In the genomic region with DNA sequence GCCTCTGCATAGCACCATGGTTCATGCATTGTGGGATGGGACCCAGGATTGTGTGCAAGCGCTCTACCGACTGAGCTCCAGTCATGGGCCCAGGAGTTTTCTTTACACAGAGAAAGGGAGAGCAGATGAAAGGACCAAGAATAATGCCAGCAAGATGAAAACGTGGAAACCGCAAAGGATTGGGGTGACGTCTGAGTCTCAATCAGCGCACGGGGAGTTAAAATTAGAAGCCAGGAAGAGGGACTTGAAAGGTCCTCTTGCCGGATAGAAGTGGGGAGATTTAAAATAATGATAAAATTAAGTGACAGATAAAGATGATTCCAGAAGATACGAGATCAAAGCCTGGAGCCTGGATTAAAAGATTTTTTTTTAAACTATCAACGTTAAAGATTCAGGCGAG, we compare ENCODE assay signal across 18 mouse cellular contexts. TPM values are rescaled to one million over a fixed set of nuclear protein-coding genes. Genes with fewer than 3 reads are reported as not detected.
"Had no signal": no experiment of that assay in that cellular context is flagged by ENCODE, and none has a peak within 500 bp of the region (broad histone marks: within the 10 kb centered on the region; RNA-seq: fewer than 3 reads in every experiment).

No protein-coding gene starts in this region.

- ATAC-seq: midbrain, embryonic 15.5 days had no signal

- H3K36me3 ChIP-seq: liver, embryonic 13.5 days; midbrain, embryonic 12.5 days; midbrain, embryonic 15.5 days; neural tube, embryonic 13.5 days; stomach, embryonic 15.5 days had no signal

- H3K4me3 ChIP-seq: layer of hippocampus, adult 2 months; left cerebral cortex, adult 2 months; liver, embryonic 13.5 days; midbrain, embryonic 12.5 days; midbrain, embryonic 15.5 days; neural tube, embryonic 13.5 days; stomach, embryonic 15.5 days had no signal

- DNase-seq: kidney, adult 9 months; kidney, postnatal 25 days; layer of hippocampus, adult 9-11 months; liver, embryonic 13.5 days; lung, adult 2 months; lung, postnatal 14 days; lung, postnatal 4 days; retina, postnatal 1 day; right cerebral cortex, postnatal 25 days; spleen, adult 18-20 months; thymus, postnatal 25 days had no signal

- H3K9me3 ChIP-seq: liver, embryonic 13.5 days; midbrain, embryonic 12.5 days; midbrain, embryonic 15.5 days; neural tube, embryonic 13.5 days; stomach, embryonic 15.5 days had no signal

- H3K27ac ChIP-seq: layer of hippocampus, adult 2 months; left cerebral cortex, adult 2 months; liver, embryonic 13.5 days; midbrain, embryonic 12.5 days; midbrain, embryonic 15.5 days; neural tube, embryonic 13.5 days; stomach, embryonic 15.5 days had no signal

- H3K9ac ChIP-seq: liver, embryonic 13.5 days; midbrain, embryonic 12.5 days; midbrain, embryonic 15.5 days; neural tube, embryonic 13.5 days; stomach, embryonic 15.5 days had no signal

- H3K4me2 ChIP-seq: liver, embryonic 13.5 days; midbrain, embryonic 12.5 days; midbrain, embryonic 15.5 days; neural tube, embryonic 13.5 days; stomach, embryonic 15.5 days had no signal

- H3K4me1 ChIP-seq: liver, embryonic 13.5 days; midbrain, embryonic 12.5 days; midbrain, embryonic 15.5 days; neural tube, embryonic 13.5 days; stomach, embryonic 15.5 days had no signal

- H3K27me3 ChIP-seq: liver, embryonic 13.5 days; midbrain, embryonic 12.5 days; midbrain, embryonic 15.5 days; neural tube, embryonic 13.5 days; stomach, embryonic 15.5 days had no signal

RNA-seq across cellular contexts. Expression of a gene that starts 25.8 kb away (rescaled TPM):
- total RNA-seq: neutrophil, adult 5-6 weeks had no signal
